Comparison of ENCODE assay signal across 16 mouse cellular contexts in genomic region chr10:67739199-67739598, GRCm38 (mm10).
"Had no signal": no experiment of that assay in that cellular context is flagged by ENCODE, and none has a peak within 500 bp of the region (broad histone marks: within the 10 kb centered on the region; RNA-seq: fewer than 3 reads in every experiment).

No protein-coding gene starts in this region.

- DNase-seq: retina, postnatal 1 day; right cerebral cortex, adult 18-20 months; right cerebral cortex, postnatal 14 days; right cerebral cortex, postnatal 25 days; right cerebral cortex, postnatal 4 days; spleen, adult 18-20 months; thymus, adult 18-20 months; thymus, adult 2 months; thymus, postnatal 14 days; thymus, postnatal 25 days; thymus, postnatal 36 days; thymus, postnatal 4 days had no signal

- H3K4me3 ChIP-seq: neural tube, embryonic 13.5 days; neural tube, embryonic 15.5 days; stomach, embryonic 15.5 days had no signal

- H3K4me1 ChIP-seq: neural tube, embryonic 15.5 days; stomach, embryonic 15.5 days had no signal

- H3K9me3 ChIP-seq: neural tube, embryonic 13.5 days; neural tube, embryonic 15.5 days; stomach, embryonic 15.5 days had no signal

- H3K4me2 ChIP-seq: neural tube, embryonic 13.5 days; neural tube, embryonic 15.5 days; stomach, embryonic 15.5 days had no signal

- H3K27me3 ChIP-seq: neural tube, embryonic 13.5 days; neural tube, embryonic 15.5 days; stomach, embryonic 15.5 days had no signal

- H3K36me3 ChIP-seq: neural tube, embryonic 13.5 days; neural tube, embryonic 15.5 days; stomach, embryonic 15.5 days had no signal

- H3K9ac ChIP-seq: neural tube, embryonic 13.5 days; neural tube, embryonic 15.5 days; stomach, embryonic 15.5 days had no signal

- H3K27ac ChIP-seq: neural tube, embryonic 13.5 days; neural tube, embryonic 15.5 days; stomach, embryonic 15.5 days; stomach, postnatal 0 days had no signal
